Mouse (Mus musculus) stomach, postnatal 0 days (tissue): ENCODE data around the gene Rftn2. TPM values are rescaled to one million over a fixed set of nuclear protein-coding genes. Genes with fewer than 3 reads are reported as not detected.
"Not testable (repeated sequence)": the region's sequence is repeated elsewhere in the genome, so short reads cannot be mapped to it uniquely, and the experiment has no call there.

ENCODE experiments used
- ATAC-seq: fragments of 200-750 bp; cut with Nextera tagmentation; 2 replicates; pipeline ENCODE4 v1.8.0; 2017; ENCODE audit not compliant: low FRiP score, low TSS enrichment
- DNase-seq: peaks from one replicate; pipeline ENCODE4 v3.0.0-alpha.2; 2016; ENCODE audit warnings: low spot score
- H3K27ac ChIP-seq: fragments of 300-500 bp; sonication (generic); replicated peaks from 2 replicates; pipeline ENCODE4 v1.5.1; 2014; ENCODE audit warnings: mild to moderate bottlenecking, control low read depth
- H3K27me3 ChIP-seq: fragments of 300-500 bp; sonication (generic); 2 replicates; pipeline ENCODE4 v1.6.1; 2014; ENCODE audit warnings: low read length; ENCODE audit not compliant: control insufficient read depth, insufficient read depth
- H3K36me3 ChIP-seq: fragments of 300-500 bp; sonication (generic); 2 replicates; pipeline ENCODE4 v1.6.1; 2014; ENCODE audit warnings: low read length, mixed read lengths; ENCODE audit not compliant: control insufficient read depth, insufficient read depth
- H3K4me1 ChIP-seq: fragments of 300-500 bp; sonication (generic); replicated peaks from 2 replicates; pipeline ENCODE4 v1.6.1; 2014; ENCODE audit warnings: antibody characterized with exemption; ENCODE audit not compliant: control insufficient read depth, insufficient read depth
- H3K4me2 ChIP-seq: fragments of 300-500 bp; sonication (generic); replicated peaks from 2 replicates; pipeline ENCODE4 v1.6.1; 2014; ENCODE audit warnings: low read depth, mild to moderate bottlenecking, control low read depth, moderate library complexity
- H3K4me3 ChIP-seq: fragments of 300-500 bp; sonication (generic); 2 replicates; pipeline ENCODE4 v1.5.1; 2014; ENCODE audit warnings: low read depth, low read length, control low read depth
- H3K9ac ChIP-seq: fragments of 300-500 bp; sonication (generic); 2 replicates; pipeline ENCODE4 v1.6.1; 2014; ENCODE audit warnings: mild to moderate bottlenecking, low read length, control low read depth, mixed read lengths
- H3K9me3 ChIP-seq: fragments of 300-500 bp; sonication (generic); 2 replicates; pipeline ENCODE4 v1.6.1; 2016; ENCODE audit warnings: low read length; ENCODE audit not compliant: control insufficient read depth
- CTCF ChIP-seq: IDR thresholded peaks from 2 replicates; pipeline ENCODE4 v1.5.1; 2016; ENCODE audit warnings: antibody characterized with exemption, low read depth, mild to moderate bottlenecking, moderate library complexity
- EP300 ChIP-seq: optimal IDR thresholded peaks from 2 replicates; pipeline ENCODE3; 2016; ENCODE audit warnings: antibody characterized with exemption
- WGBS: fragments of 180-500 bp; shearing (Covaris S2); extraction: QIAGEN DNeasy Blood & Tissue Kit; methylation state at CpG from one replicate; pipeline ENCODE4 v1.1.7; 2014; 5-methylcytosine and 5-hydroxymethylcytosine counted together
- polyA plus RNA-seq: library from polyadenylated mRNA; unstranded; fragments of >200 nt; fragmentation: Nextera tagmentation; extraction: Ambion mirVana; gene quantifications from 2 replicates; pipeline ENCODE4 v1.2.1, GENCODE M21; 2015

The Rftn2 gene
- polyA plus RNA-seq, 1 experiment from 2014 or later: 3.0 TPM

DNA sequence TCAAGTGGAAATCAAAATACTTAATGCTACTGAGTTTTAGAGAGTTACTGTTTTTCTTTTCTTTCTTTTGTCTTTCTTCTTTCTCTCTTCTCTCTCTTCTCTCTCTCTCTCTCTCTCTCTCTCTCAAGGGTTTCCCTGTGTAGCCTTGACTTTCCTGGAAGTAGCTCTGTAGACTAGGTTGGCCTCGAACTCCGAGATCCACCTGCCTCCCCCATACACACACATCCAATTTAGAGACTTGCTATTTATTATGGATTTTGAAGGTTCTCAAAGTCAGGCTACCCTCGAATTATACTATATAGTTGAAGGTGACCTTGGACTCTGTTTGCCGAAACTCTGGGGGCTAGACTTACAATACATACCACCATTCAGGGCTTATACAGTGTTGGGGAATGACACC, 94.3 kb downstream of the Rftn2 start:
- Histone ChIP-seq H3K4me1 (no peaks in the 10 kb centered on the region), H3K36me3 (no peaks in the 10 kb centered on the region), H3K9me3 (no peaks in the 10 kb centered on the region), H3K27ac (peak overlapping the region; percentile 100), H3K4me3 (peak overlapping the region; percentile 97), H3K9ac (peak overlapping the region; percentile 99), H3K4me2 (peak overlapping the region; percentile 69), H3K27me3 (no peaks in the 10 kb centered on the region)
- WGBS: 47% methylated on average over 4 of the region's 4 CpGs
- ATAC-seq (no peak), DNase-seq (no peak)
- TF ChIP-seq EP300 (no peak), CTCF (no peak)

DNA sequence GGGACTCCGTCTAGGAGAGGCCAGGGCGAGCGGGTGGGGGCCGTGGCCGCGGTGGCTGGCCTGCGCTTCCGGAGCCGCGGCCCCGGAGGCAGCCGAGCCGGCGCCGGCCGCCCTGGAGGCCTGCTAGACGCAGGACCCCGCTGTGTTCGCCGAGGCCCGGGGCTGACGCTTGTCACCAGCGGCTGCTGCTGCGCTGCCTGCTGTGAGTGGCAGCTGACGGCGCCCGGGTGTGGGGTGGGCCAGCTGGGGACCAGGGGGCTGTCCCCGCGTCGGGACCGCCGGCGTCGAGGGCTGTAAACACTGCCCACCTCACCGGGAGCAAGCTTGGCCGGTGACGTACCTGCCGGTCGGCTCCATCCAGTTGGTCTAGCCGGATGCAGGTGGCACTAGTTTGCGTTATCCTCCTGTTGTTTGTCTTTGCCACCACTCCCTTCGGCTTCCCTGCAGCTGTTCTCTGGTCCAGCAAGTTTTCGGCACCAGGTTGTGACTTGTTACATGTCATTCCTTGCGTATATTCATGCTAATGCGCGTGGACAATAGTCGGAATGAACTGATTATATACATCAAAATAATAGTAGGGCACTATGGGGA, 95.1 kb downstream of the Rftn2 start:
- Histone ChIP-seq H3K4me1 (no peaks in the 10 kb centered on the region), H3K4me3 (peak overlapping the region; percentile 97), H3K4me2 (peak overlapping the region; percentile 69), H3K36me3 (no peaks in the 10 kb centered on the region), H3K9ac (peak overlapping the region; percentile 99), H3K9me3 (no peaks in the 10 kb centered on the region), H3K27me3 (no peaks in the 10 kb centered on the region), H3K27ac (peak overlapping the region; percentile 100)
- peak; percentile 92 for ATAC-seq
- peak; percentile 90 for DNase-seq
- no peak for TF ChIP-seq CTCF
- no peak for TF ChIP-seq EP300
- WGBS: under 1% methylated on average over 36 of the region's 47 CpGs

DNA sequence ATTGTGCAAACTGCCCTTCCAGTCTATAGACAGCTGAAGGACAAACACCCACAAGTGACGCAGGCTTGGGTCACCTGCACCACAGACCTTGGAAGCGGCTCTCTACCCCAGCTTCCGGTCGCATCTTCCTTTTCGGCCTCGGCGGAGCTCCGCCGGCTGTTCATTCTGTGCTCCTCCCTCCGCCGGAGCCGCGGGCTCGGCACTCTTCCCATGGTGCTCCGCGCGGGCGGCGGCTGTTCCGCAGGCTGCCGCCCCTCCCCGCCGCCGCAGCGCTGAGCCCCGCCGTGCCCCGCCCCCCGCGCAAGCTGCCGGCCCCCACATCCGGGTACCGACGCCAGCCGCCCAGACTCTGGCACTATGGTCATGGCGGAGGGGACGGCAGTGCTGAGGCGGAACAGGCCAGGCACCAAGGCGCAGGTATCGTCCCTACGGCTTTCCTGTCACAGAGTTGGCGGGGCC, 95.6 kb downstream of the Rftn2 start, which contains the start of gene Mob4:
Gene Mob4 (plus strand): TSS at position 289 of the 459 bp plus-strand sequence.
- no peaks in the 10 kb centered on the region for H3K36me3 ChIP-seq
- peak; percentile 95 for ATAC-seq
- peak within 1 kb of the TSS; percentile 69 for H3K4me2 ChIP-seq
- no peaks in the 10 kb centered on the region for H3K9me3 ChIP-seq
- peak within 1 kb of the TSS; percentile 99 for H3K9ac ChIP-seq
- H3K4me3 ChIP-seq: peak within 1 kb of the TSS; percentile 97
- no peak for TF ChIP-seq CTCF
- peak; percentile 28 for TF ChIP-seq EP300
- no peaks in the 10 kb centered on the region for H3K27me3 ChIP-seq
- WGBS: under 1% methylated on average over 40 of the region's 42 CpGs
- DNase-seq: peak; percentile 94
- peak within 1 kb of the TSS; percentile 100 for H3K27ac ChIP-seq
- H3K4me1 ChIP-seq: no peaks in the 10 kb centered on the region

GRCm38 (mm10) chr1:55130190-55130916, 96.2 kb downstream of the Rftn2 start:
- WGBS: 53% methylated on average over 10 of the region's 10 CpGs
- ATAC-seq: no peak

DNA sequence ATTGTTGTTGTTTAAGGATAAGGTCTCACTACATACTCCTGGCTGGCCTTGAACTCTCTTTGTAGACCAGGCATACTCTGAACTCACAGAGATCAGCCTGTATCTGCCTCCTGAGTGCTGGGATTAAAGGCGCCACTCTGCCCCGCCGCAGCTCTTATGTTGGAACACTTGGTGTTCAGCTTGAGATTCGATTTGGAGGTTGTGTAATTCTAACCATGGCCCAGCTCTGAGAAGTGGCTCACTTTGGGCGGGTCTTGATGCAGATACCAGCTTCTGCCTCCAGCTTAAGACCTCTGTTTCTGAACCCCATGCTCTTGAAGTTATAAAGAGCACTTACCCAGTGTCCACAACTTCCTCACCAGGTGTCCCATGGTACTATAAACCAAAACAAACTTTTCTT, 96.9 kb downstream of the Rftn2 start:
- 90% methylated on average over 5 of the region's 5 CpGs for WGBS

More at GRCm38 (mm10) chr1:55130190-55130916, 96.2 kb downstream of the Rftn2 start:
- H3K4me1 ChIP-seq: no peaks in the 10 kb centered on the region
- no peaks in the 10 kb centered on the region for H3K36me3 ChIP-seq
- no peak for DNase-seq
- TF ChIP-seq EP300: no peak
- no peak for TF ChIP-seq CTCF
- peak overlapping the region; percentile 66 for H3K9ac ChIP-seq
- peak overlapping the region; percentile 69 for H3K4me2 ChIP-seq
- H3K9me3 ChIP-seq: no peaks in the 10 kb centered on the region
- H3K27me3 ChIP-seq: no peaks in the 10 kb centered on the region
- H3K27ac ChIP-seq: peak overlapping the region; percentile 100
- peak overlapping the region; percentile 97 for H3K4me3 ChIP-seq

DNA sequence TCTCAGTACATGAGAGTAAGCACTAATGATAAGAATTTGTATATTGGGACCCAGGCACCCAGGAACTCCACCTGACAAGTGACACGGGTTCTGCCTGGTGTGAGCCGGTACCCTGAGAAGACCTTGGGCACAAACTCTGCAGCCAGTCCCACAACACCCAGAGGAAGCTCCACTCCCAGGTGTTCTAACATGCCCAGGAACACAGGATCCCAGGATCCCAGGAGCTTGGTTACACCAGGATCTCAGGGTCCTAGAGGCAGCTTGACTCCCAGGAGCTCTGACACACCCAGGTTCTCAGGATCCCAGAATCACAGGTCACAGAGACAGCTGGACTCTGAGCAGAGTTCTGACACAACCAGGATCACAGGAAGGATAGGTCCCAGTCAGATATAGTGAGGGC, 102.4 kb downstream of the Rftn2 start:
- not testable (repeated sequence) for H3K4me3 ChIP-seq, H3K36me3 ChIP-seq

More for the DNA sequence above, 96.9 kb downstream of the Rftn2 start:
- H3K27me3 ChIP-seq: no peaks in the 10 kb centered on the region
- no peaks in the 10 kb centered on the region for H3K36me3 ChIP-seq
- no peak for DNase-seq
- H3K9ac ChIP-seq: no peak overlapping the region
- H3K4me2 ChIP-seq: no peak overlapping the region
- no peaks in the 10 kb centered on the region for H3K9me3 ChIP-seq
- no peaks in the 10 kb centered on the region for H3K4me1 ChIP-seq
- ATAC-seq: no peak
- H3K27ac ChIP-seq: no peak overlapping the region
- no peak overlapping the region for H3K4me3 ChIP-seq
- TF ChIP-seq EP300 (no peak), CTCF (no peak)

More for the DNA sequence above, 102.4 kb downstream of the Rftn2 start:
- not testable (repeated sequence) for DNase-seq, H3K9me3 ChIP-seq, H3K9ac ChIP-seq, H3K4me1 ChIP-seq, H3K4me2 ChIP-seq, ATAC-seq, H3K27ac ChIP-seq, H3K27me3 ChIP-seq
- WGBS: 91% methylated on average over 2 of the region's 2 CpGs
